Mouse (Mus musculus) CH12.LX (cell line): ENCODE data around the gene Ccdc51. TPM values are rescaled to one million over a fixed set of nuclear protein-coding genes. Genes with fewer than 3 reads are reported as not detected.

Source experiments
- DNase-seq: peaks from one replicate; pipeline ENCODE4 v3.0.0-alpha.2; 2013; ENCODE audit errors: extremely low read depth
- H3K27ac ChIP-seq: 2 replicates; pipeline ENCODE4 v1.5.1; 2012; ENCODE audit warnings: low read depth, mild to moderate bottlenecking, control low read depth, moderate library complexity; ENCODE audit not compliant: insufficient read depth
- H3K27me3 ChIP-seq: replicated peaks from 2 replicates; pipeline ENCODE3; 2012; ENCODE audit warnings: inconsistent platforms
- H3K36me3 ChIP-seq, 2 experiments: replicated peaks in 1 of 2; 2 replicates each; pipeline versions ENCODE3 to v1.6.1; 2012; ENCODE audit warnings: inconsistent platforms in 1 of 2, low read length in 1 of 2, mild to moderate bottlenecking in 1 of 2, mixed read lengths in 1 of 2, moderate library complexity in 1 of 2; ENCODE audit not compliant: control insufficient read depth in 1 of 2, insufficient read depth in 1 of 2
- H3K4me1 ChIP-seq, 2 experiments: 2 replicates each; pipeline ENCODE4 v1.6.1; 2012; ENCODE audit warnings: inconsistent platforms in 1 of 2, moderate library complexity in 1 of 2; ENCODE audit not compliant: insufficient read depth in 2 of 2, control insufficient read depth in 1 of 2
- H3K4me2 ChIP-seq: 2 replicates; pipeline ENCODE4 v1.6.1; 2012; ENCODE audit warnings: low read depth, mild to moderate bottlenecking, control low read depth; ENCODE audit not compliant: poor library complexity, insufficient read depth, severe bottlenecking
- H3K4me3 ChIP-seq, 3 experiments: fragments of 150-350 bp in 1 of 3; sonication (generic) in 1 of 3; replicated peaks in 1 of 3; 2 replicates each; pipeline versions ENCODE3 to v1.5.1; 2011 to 2012; ENCODE audit warnings: low read depth in 2 of 3, low read length in 2 of 3, mild to moderate bottlenecking in 2 of 3, moderate library complexity in 2 of 3, control low read depth in 1 of 3, improper control_type of control experiment in 1 of 3, inconsistent platforms in 1 of 3, mixed read lengths in 1 of 3; ENCODE audit not compliant: poor library complexity in 1 of 3
- H3K79me2 ChIP-seq: replicated peaks from 2 replicates; pipeline ENCODE4 v1.6.1; 2012; ENCODE audit warnings: mild to moderate bottlenecking, moderate library complexity; ENCODE audit not compliant: control insufficient read depth, poor library complexity, insufficient read depth, severe bottlenecking; ENCODE audit errors: extremely low read depth
- H3K9ac ChIP-seq: 2 replicates; pipeline ENCODE4 v1.6.1; 2012; ENCODE audit warnings: low read depth, mild to moderate bottlenecking, control low read depth, moderate library complexity; ENCODE audit not compliant: insufficient read depth
- H3K9me3 ChIP-seq: replicated peaks from 2 replicates; pipeline ENCODE3; 2012; ENCODE audit warnings: low read length, inconsistent platforms, mixed read lengths
- BHLHE40 ChIP-seq: IDR thresholded peaks from 2 replicates; pipeline ENCODE4 v1.6.1; 2011; ENCODE audit warnings: mild to moderate bottlenecking, low read depth, low read length, improper control_type of control experiment
- CHD2 ChIP-seq: IDR thresholded peaks from 2 replicates; pipeline ENCODE4 v1.6.1; 2011; ENCODE audit warnings: low read length, improper control_type of control experiment
- E2F4 ChIP-seq: IDR thresholded peaks from 2 replicates; pipeline ENCODE4 v1.6.1; 2011; ENCODE audit warnings: low read depth, low read length, improper control_type of control experiment; ENCODE audit not compliant: insufficient replicate concordance
- ELF1 ChIP-seq: IDR thresholded peaks from 2 replicates; pipeline ENCODE4 v1.6.1; 2014; ENCODE audit warnings: low read depth, mild to moderate bottlenecking, inconsistent platforms, low read length, improper control_type of control experiment
- EP300 ChIP-seq: IDR thresholded peaks from 2 replicates; pipeline ENCODE4 v1.6.1; 2011; ENCODE audit warnings: low read length, improper control_type of control experiment
- ETS1 ChIP-seq: conservative IDR thresholded peaks from 2 replicates; pipeline ENCODE4 v1.6.1; 2012; ENCODE audit warnings: low read depth, mild to moderate bottlenecking, inconsistent platforms, low read length, improper control_type of control experiment, moderate library complexity
- GABPA ChIP-seq: IDR thresholded peaks from 2 replicates; pipeline ENCODE4 v1.6.1; 2012; ENCODE audit warnings: low read depth, low read length, improper control_type of control experiment, inconsistent platforms; ENCODE audit not compliant: insufficient replicate concordance
- HCFC1 ChIP-seq: IDR thresholded peaks from 2 replicates; pipeline ENCODE4 v1.6.1; 2012; ENCODE audit warnings: low read depth, mild to moderate bottlenecking, inconsistent platforms, low read length, improper control_type of control experiment
- IRF4 ChIP-seq: IDR thresholded peaks from 2 replicates; pipeline ENCODE4 v1.6.1; 2014; ENCODE audit warnings: low read depth, mild to moderate bottlenecking, inconsistent platforms, low read length, improper control_type of control experiment
- JUN ChIP-seq: IDR thresholded peaks from 2 replicates; pipeline ENCODE4 v1.6.1; 2011; ENCODE audit warnings: low read depth, mild to moderate bottlenecking, low read length, improper control_type of control experiment, moderate library complexity; ENCODE audit not compliant: insufficient read depth
- JUND ChIP-seq: conservative IDR thresholded peaks from 2 replicates; pipeline ENCODE4 v1.6.1; 2011; ENCODE audit warnings: low read depth, low read length, improper control_type of control experiment
- KAT2A ChIP-seq: IDR thresholded peaks from 2 replicates; pipeline ENCODE4 v1.6.1; 2012; ENCODE audit warnings: low read length, improper control_type of control experiment, inconsistent platforms; ENCODE audit not compliant: insufficient replicate concordance
- MAFK ChIP-seq: IDR thresholded peaks from 2 replicates; pipeline ENCODE4 v1.6.1; 2011; ENCODE audit warnings: low read length, improper control_type of control experiment; ENCODE audit not compliant: insufficient replicate concordance
- MAX ChIP-seq: IDR thresholded peaks from 2 replicates; pipeline ENCODE4 v1.6.1; 2011; ENCODE audit warnings: low read length, improper control_type of control experiment
- MAZ ChIP-seq: IDR thresholded peaks from 2 replicates; pipeline ENCODE4 v1.6.1; 2012; ENCODE audit warnings: low read depth, mild to moderate bottlenecking, inconsistent platforms, low read length, improper control_type of control experiment, moderate library complexity
- MEF2A ChIP-seq: IDR thresholded peaks from 2 replicates; pipeline ENCODE4 v1.6.1; 2014; ENCODE audit warnings: low read depth, mild to moderate bottlenecking, inconsistent platforms, low read length, improper control_type of control experiment, borderline replicate concordance
- MXI1 ChIP-seq: IDR thresholded peaks from 2 replicates; pipeline ENCODE4 v1.6.1; 2011; ENCODE audit warnings: mild to moderate bottlenecking, low read depth, low read length, improper control_type of control experiment
- MYC ChIP-seq: IDR thresholded peaks from 2 replicates; pipeline ENCODE4 v1.6.1; 2011; ENCODE audit warnings: low read depth, mild to moderate bottlenecking, improper control_type of control experiment, low read length
- NRF1 ChIP-seq: IDR thresholded peaks from 2 replicates; pipeline ENCODE4 v1.6.1; 2014; ENCODE audit warnings: low read depth, mild to moderate bottlenecking, inconsistent platforms, low read length, improper control_type of control experiment, moderate library complexity
- PAX5 ChIP-seq: IDR thresholded peaks from 2 replicates; pipeline ENCODE4 v1.6.1; 2012; ENCODE audit warnings: low read length, inconsistent platforms, mixed read lengths
- POLR2A ChIP-seq: IDR thresholded peaks from 2 replicates; pipeline ENCODE4 v1.6.1; 2011; ENCODE audit warnings: low read depth, mild to moderate bottlenecking, improper control_type of control experiment, low read length
- POLR2AphosphoS2 ChIP-seq: IDR thresholded peaks from 2 replicates; pipeline ENCODE4 v1.6.1; 2011; ENCODE audit warnings: low read depth, low read length, improper control_type of control experiment
- RAD21 ChIP-seq: IDR thresholded peaks from 2 replicates; pipeline ENCODE4 v1.6.1; 2011; ENCODE audit warnings: low read depth, mild to moderate bottlenecking, low read length, improper control_type of control experiment, moderate library complexity
- RCOR1 ChIP-seq: conservative IDR thresholded peaks from 2 replicates; pipeline ENCODE4 v1.6.1; 2012; ENCODE audit warnings: low read depth, mild to moderate bottlenecking, inconsistent platforms, low read length, improper control_type of control experiment
- SIN3A ChIP-seq: IDR thresholded peaks from 2 replicates; pipeline ENCODE4 v1.6.1; 2012; ENCODE audit warnings: low read length, improper control_type of control experiment, inconsistent platforms
- TBP ChIP-seq: conservative IDR thresholded peaks from 2 replicates; pipeline ENCODE4 v1.6.1; 2011; ENCODE audit warnings: low read depth, low read length, improper control_type of control experiment
- TCF12 ChIP-seq: IDR thresholded peaks from 2 replicates; pipeline ENCODE4 v1.6.1; 2014; ENCODE audit warnings: low read depth, mild to moderate bottlenecking, inconsistent platforms, low read length, improper control_type of control experiment
- UBTF ChIP-seq: IDR thresholded peaks from 2 replicates; pipeline ENCODE4 v1.6.1; 2012; ENCODE audit warnings: low read depth, mild to moderate bottlenecking, inconsistent platforms, low read length, improper control_type of control experiment, moderate library complexity
- USF1 ChIP-seq: IDR thresholded peaks from 2 replicates; pipeline ENCODE4 v1.6.1; 2014; ENCODE audit warnings: low read depth, mild to moderate bottlenecking, inconsistent platforms, low read length, improper control_type of control experiment
- USF2 ChIP-seq: conservative IDR thresholded peaks from 2 replicates; pipeline ENCODE4 v1.6.1; 2011; ENCODE audit warnings: low read depth, low read length, improper control_type of control experiment
- ZC3H11A ChIP-seq: IDR thresholded peaks from 2 replicates; pipeline ENCODE4 v1.6.1; 2012; ENCODE audit warnings: low read depth, mild to moderate bottlenecking, inconsistent platforms, low read length, improper control_type of control experiment
- ZMIZ1 ChIP-seq: IDR thresholded peaks from 2 replicates; pipeline ENCODE4 v1.6.1; 2012; ENCODE audit warnings: low read depth, mild to moderate bottlenecking, inconsistent platforms, low read length, improper control_type of control experiment
- ZNF384 ChIP-seq: IDR thresholded peaks from 2 replicates; pipeline ENCODE4 v1.6.1; 2012; ENCODE audit warnings: low read depth, low read length, improper control_type of control experiment, inconsistent platforms
- dilution Hi-C: fragments of 300-500 bp; cut with MboI; formaldehyde crosslinking; loops from 2 replicates; pipeline ENCODE4 v1.14.3; 2020; ENCODE audit warnings: low sequenced_read_pairs; ENCODE audit not compliant: extremely low pct_unique_long_range_greater_than_20kb, extremely low pct_ligation_motif_present
- in situ Hi-C: fragments of 300-500 bp; cut with MboI; formaldehyde crosslinking; loops from 3 replicates; pipeline ENCODE4 v1.14.3; 2019; ENCODE audit warnings: low sequenced_read_pairs, low pct_ligation_motif_present, low pct_unique_long_range_greater_than_20kb, mixed read lengths
- polyA plus RNA-seq: library from polyadenylated mRNA; unstranded; fragments of >175 nt; gene quantifications from 2 replicates; pipeline ENCODE4 v1.2.1, GENCODE M21; 2012; ENCODE audit warnings: low read depth; ENCODE audit not compliant: insufficient read length
- total RNA-seq, 2 experiments: library from RNA; depleted of rRNA; stranded (reverse); fragments of 300-350 nt in 1 of 2; fragments of >200 nt in 1 of 2; gene quantifications; 2 replicates each; pipeline ENCODE4 v1.2.3; 2012 to 2014

The Ccdc51 gene
- total and polyA plus RNA-seq, 3 experiments, result 7.6 to 18.2 (median 16.2) TPM

DNA sequence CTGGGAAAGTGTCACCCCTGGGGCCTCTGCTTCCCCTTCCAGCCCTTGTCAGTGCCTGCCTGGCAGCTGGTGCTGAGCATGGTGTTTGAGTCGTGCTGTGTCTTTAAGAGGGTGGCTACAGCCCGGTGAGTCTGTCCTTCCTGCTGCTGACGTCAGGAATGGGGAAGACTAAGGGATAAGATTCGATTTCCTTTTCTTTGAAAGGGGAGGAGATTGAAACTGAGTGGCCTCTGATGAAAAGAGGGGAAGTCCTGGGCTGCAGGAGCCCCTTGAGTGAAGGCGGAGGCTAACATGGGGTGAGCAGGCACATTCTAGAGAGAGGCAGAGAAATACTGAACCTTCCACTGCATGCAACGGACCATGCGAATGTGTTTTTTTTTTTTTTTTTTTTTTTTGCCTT is 27.6 kb upstream of the Ccdc51 start:
- dilution Hi-C loops, result no loop called here
- H3K36me3 ChIP-seq, result peaks cover 29 to 40% of the 10 kb centered on the region in 2 experiments

DNA sequence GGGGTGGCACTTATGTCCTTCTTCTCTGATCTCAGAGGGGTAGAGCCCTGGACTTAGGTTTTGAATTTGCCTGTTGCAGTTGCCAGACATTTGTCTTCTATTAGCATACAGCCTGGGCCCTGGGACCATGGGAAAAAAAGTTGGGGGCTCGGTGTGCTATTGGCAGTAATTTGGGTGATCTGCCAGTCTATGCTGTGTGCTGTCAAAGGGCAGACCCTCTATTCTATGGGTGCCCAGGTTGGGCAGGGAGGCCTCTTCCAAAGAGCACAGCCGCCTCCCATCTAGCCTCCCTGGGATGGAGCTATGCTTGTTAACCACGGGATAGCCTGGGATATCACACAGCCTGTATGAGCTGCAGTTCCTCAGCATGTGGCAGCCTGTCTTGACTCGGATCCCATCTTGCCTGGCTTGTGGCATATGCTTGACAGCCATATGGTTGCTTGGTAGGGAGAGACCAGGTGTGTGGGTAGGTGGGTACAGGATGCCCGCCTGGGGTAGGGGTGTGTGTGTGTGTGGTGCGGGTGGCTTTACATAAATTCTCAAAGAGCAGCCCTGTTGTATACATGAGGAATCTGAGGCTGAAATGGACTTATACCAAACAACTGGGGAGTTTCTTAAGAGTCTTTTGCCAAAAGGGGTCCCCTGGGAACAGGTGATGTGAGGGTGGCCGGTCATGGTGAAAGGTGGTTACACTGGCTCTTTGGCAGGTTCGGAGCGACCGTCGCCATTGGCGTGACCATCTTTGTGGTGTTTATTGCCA is 26.8 kb upstream of the Ccdc51 start:
- H3K27ac ChIP-seq, result peak overlapping the region; percentile 75
- H3K27me3 ChIP-seq, result no peaks in the 10 kb centered on the region
- dilution Hi-C loops, result no loop called here
- H3K4me3 ChIP-seq, result peak overlapping the region; percentile 47 to 51 (median 50)
- no peak for DNase-seq
- H3K4me1 ChIP-seq, result peaks cover 40 to 71% of the 10 kb centered on the region in 2 experiments
- in situ Hi-C loops, result no loop called here
- H3K9ac ChIP-seq, result peak overlapping the region; percentile 60; the same call in 1 of the 2 replicates
- H3K36me3 ChIP-seq, result peaks cover 34 to 47% of the 10 kb centered on the region in 2 experiments
- no peaks in the 10 kb centered on the region for H3K9me3 ChIP-seq
- peaks cover 57% of the 10 kb centered on the region for H3K79me2 ChIP-seq
- peak overlapping the region; percentile 88 for H3K4me2 ChIP-seq
- no peak for TF ChIP-seq SIN3A
- TF ChIP-seq NRF1, result no peak
- no peak for TF ChIP-seq JUND
- no peak for TF ChIP-seq BHLHE40
- no peak for TF ChIP-seq TBP
- no peak for TF ChIP-seq MAFK
- no peak for TF ChIP-seq IRF4
- TF ChIP-seq PAX5, result no peak
- no peak for TF ChIP-seq MAX
- TF ChIP-seq ELF1, result no peak
- no peak for TF ChIP-seq USF2
- TF ChIP-seq MEF2A, result no peak
- no peak for TF ChIP-seq KAT2A
- TF ChIP-seq ZC3H11A, result no peak
- no peak for TF ChIP-seq RCOR1
- TF ChIP-seq ZNF384, result no peak
- no peak for TF ChIP-seq UBTF
- no peak for TF ChIP-seq CHD2

More for the DNA sequence above, 27.6 kb upstream of the Ccdc51 start:
- Histone ChIP-seq H3K4me3 (peak overlapping the region; percentile 47 to 51 (median 50)), H3K27me3 (no peaks in the 10 kb centered on the region), H3K79me2 (peaks cover 61% of the 10 kb centered on the region)
- peak; percentile 85 for DNase-seq
- TF ChIP-seq MYC (peak; percentile 69), ZNF384 (peak; percentile 89), IRF4 (peak; percentile 53), PAX5 (no peak), RCOR1 (0 out of 2 replicates have a peak, but pooled peaks have one; percentile 21), RAD21 (no peak), POLR2AphosphoS2 (no peak), ELF1 (peak; percentile 83), MEF2A (0 out of 2 replicates have a peak, but pooled peaks have one; percentile 55), POLR2A (no peak; the same call in 1 of the 2 replicates), ZC3H11A (no peak), MAX (0 out of 2 replicates have a peak, but pooled peaks have one; percentile 19), GABPA (no peak), JUND (0 out of 2 replicates have a peak, but pooled peaks have one; percentile 28), TBP (0 out of 2 replicates have a peak, but pooled peaks have one; percentile 47), BHLHE40 (0 out of 2 replicates have a peak, but pooled peaks have one; percentile 2), CHD2 (no peak), MAZ (peak; percentile 66; the same call in 1 of the 2 replicates), EP300 (0 out of 2 replicates have a peak, but pooled peaks have one; percentile 37), HCFC1 (peak; percentile 63), JUN (0 out of 2 replicates have a peak, but pooled peaks have one; percentile 14), MXI1 (peak; percentile 63; the same call in 1 of the 2 replicates), ETS1 (peak; percentile 67), MAFK (0 out of 2 replicates have a peak, but pooled peaks have one; percentile 29), SIN3A (peak; percentile 92), USF1 (no peak), ZMIZ1 (no peak), E2F4 (no peak), KAT2A (no peak), TCF12 (peak; percentile 52)
- TF ChIP-seq, all 38 proteins: peak for 19
- peak overlapping the region; percentile 60; the same call in 1 of the 2 replicates for H3K9ac ChIP-seq
- in situ Hi-C loops, result no loop called here
- peaks cover 35 to 67% of the 10 kb centered on the region in 2 experiments for H3K4me1 ChIP-seq
- peak overlapping the region; percentile 88 for H3K4me2 ChIP-seq
- peak overlapping the region; percentile 75; the same call in 1 of the 2 replicates for H3K27ac ChIP-seq
- H3K9me3 ChIP-seq, result no peaks in the 10 kb centered on the region
